Mouse (Mus musculus) liver, postnatal 0 days (tissue): ENCODE measurements around the gene Nfix. TPM values are rescaled to one million over a fixed set of nuclear protein-coding genes. Genes with fewer than 3 reads are reported as not detected.

Experiments
- ATAC-seq: fragments of 200-750 bp; cut with Nextera tagmentation; 2 replicates; pipeline ENCODE4 v1.8.0; 2017; ENCODE audit warnings: mild to moderate bottlenecking, moderate library complexity
- DNase-seq: peaks from one replicate; pipeline ENCODE4 v3.0.0-alpha.2; 2016
- H3K27ac ChIP-seq: fragments of 300-500 bp; sonication (generic); 2 replicates; pipeline ENCODE4 v1.5.1; 2014; ENCODE audit warnings: antibody characterized with exemption, moderate library complexity, mild to moderate bottlenecking, low read depth
- H3K27me3 ChIP-seq: fragments of 300-500 bp; sonication (generic); 2 replicates; pipeline ENCODE4 v1.6.1; 2014; ENCODE audit warnings: low read length, control low read depth, mixed read lengths; ENCODE audit not compliant: insufficient read depth
- H3K36me3 ChIP-seq: fragments of 300-500 bp; sonication (generic); replicated peaks from 2 replicates; pipeline ENCODE4 v1.6.1; 2014; ENCODE audit warnings: mild to moderate bottlenecking, control low read depth, low read length, moderate library complexity, mixed read lengths; ENCODE audit not compliant: insufficient read depth
- H3K4me1 ChIP-seq: fragments of 300-500 bp; sonication (generic); 2 replicates; pipeline ENCODE4 v1.6.1; 2014; ENCODE audit warnings: antibody characterized with exemption, mild to moderate bottlenecking, control low read depth; ENCODE audit not compliant: insufficient read depth
- H3K4me2 ChIP-seq: fragments of 300-500 bp; sonication (generic); 2 replicates; pipeline ENCODE4 v1.6.1; 2014; ENCODE audit warnings: low read depth, mild to moderate bottlenecking, low read length, moderate library complexity, mixed read lengths
- H3K4me3 ChIP-seq: fragments of 300-500 bp; sonication (generic); 2 replicates; pipeline ENCODE4 v1.5.1; 2014; ENCODE audit warnings: low read depth, low read length
- H3K9ac ChIP-seq: fragments of 300-500 bp; sonication (generic); replicated peaks from 2 replicates; pipeline ENCODE4 v1.6.1; 2014; ENCODE audit warnings: mild to moderate bottlenecking, moderate library complexity
- H3K9me3 ChIP-seq: fragments of 300-500 bp; sonication (generic); 2 replicates; pipeline ENCODE4 v1.6.1; 2016; ENCODE audit warnings: mild to moderate bottlenecking, control low read depth, low read length, mixed read lengths
- CTCF ChIP-seq: sonication (generic); IDR thresholded peaks from 2 replicates; pipeline ENCODE4 v1.5.1; 2016; ENCODE audit warnings: antibody characterized with exemption, low read depth
- EP300 ChIP-seq: IDR thresholded peaks from 2 replicates; pipeline ENCODE4 v1.6.1; 2016; ENCODE audit warnings: antibody characterized with exemption, low read depth, mild to moderate bottlenecking
- WGBS: fragments of 180-500 bp; shearing (Covaris S2); extraction: QIAGEN DNeasy Blood & Tissue Kit; methylation state at CpG from one replicate; pipeline ENCODE4 v1.1.7; 2014; ENCODE audit not compliant: insufficient replicate concordance; 5-methylcytosine and 5-hydroxymethylcytosine counted together
- polyA plus RNA-seq: library from polyadenylated mRNA; unstranded; fragments of >200 nt; fragmentation: Nextera tagmentation; extraction: Ambion mirVana; gene quantifications from 2 replicates; pipeline ENCODE4 v1.2.1, GENCODE M21; 2015

The Nfix gene
- polyA plus RNA-seq, 1 experiment from 2014 or later = 4.7 TPM

GRCm38 (mm10) chr8:84743517-84744420, 56.4 kb downstream of the Nfix start:
- WGBS = 33% methylated on average over 16 of the region's 17 CpGs
- no peaks in the 10 kb centered on the region for H3K27me3 ChIP-seq
- H3K36me3 ChIP-seq = no peaks in the 10 kb centered on the region
- TF ChIP-seq CTCF (no peak), EP300 (no peak)
- H3K27ac ChIP-seq = no peak overlapping the region
- H3K9me3 ChIP-seq = no peaks in the 10 kb centered on the region
- DNase-seq = peak; percentile 59
- peak; percentile 84 for ATAC-seq
- peaks cover 34% of the 10 kb centered on the region for H3K4me1 ChIP-seq
- H3K4me2 ChIP-seq = no peak overlapping the region
- no peak overlapping the region for H3K4me3 ChIP-seq
- H3K9ac ChIP-seq = no peak overlapping the region; the same call in 1 of the 2 replicates

- no peak overlapping the region; the same call in 1 of the 2 replicates for H3K9ac ChIP-seq
- H3K4me2 ChIP-seq = no peak overlapping the region
- ATAC-seq (no peak), DNase-seq (no peak)
- TF ChIP-seq EP300 = no peak
- TF ChIP-seq CTCF = no peak
- H3K27me3 ChIP-seq = no peaks in the 10 kb centered on the region
- no peaks in the 10 kb centered on the region for H3K9me3 ChIP-seq
- whole genome bisulfite sequencing = 46% methylated on average over 10 of the region's 10 CpGs
- H3K27ac ChIP-seq = no peak overlapping the region
- no peak overlapping the region for H3K4me3 ChIP-seq
- no peaks in the 10 kb centered on the region for H3K36me3 ChIP-seq
- peaks cover 38% of the 10 kb centered on the region for H3K4me1 ChIP-seq
These were observed 57.1 kb downstream of the Nfix start for GRCm38 (mm10) chr8:84743054-84743415.

- no peaks in the 10 kb centered on the region for H3K36me3 ChIP-seq
- ATAC-seq (no peak), DNase-seq (no peak)
- H3K9me3 ChIP-seq = no peaks in the 10 kb centered on the region
- no peak overlapping the region for H3K4me2 ChIP-seq
- TF ChIP-seq CTCF (no peak), EP300 (no peak)
- H3K4me3 ChIP-seq = no peak overlapping the region
- 62% methylated on average over 32 of the region's 32 CpGs for WGBS
- H3K4me1 ChIP-seq = peaks cover 42% of the 10 kb centered on the region
- no peak overlapping the region for H3K27ac ChIP-seq
- H3K9ac ChIP-seq = no peak overlapping the region
- H3K27me3 ChIP-seq = no peaks in the 10 kb centered on the region
These were observed 57.7 kb downstream of the Nfix start for GRCm38 (mm10) chr8:84742171-84743053.

- Histone ChIP-seq H3K4me3 (no peak overlapping the region), H3K9ac (no peak overlapping the region), H3K27ac (no peak overlapping the region), H3K9me3 (no peaks in the 10 kb centered on the region), H3K36me3 (no peaks in the 10 kb centered on the region), H3K4me1 (peaks cover 42% of the 10 kb centered on the region), H3K4me2 (no peak overlapping the region), H3K27me3 (no peaks in the 10 kb centered on the region)
- WGBS = 66% methylated on average over 13 of the region's 13 CpGs
- DNase-seq = no peak
- TF ChIP-seq CTCF (no peak), EP300 (no peak)
- no peak for ATAC-seq
These were observed 59.0 kb downstream of the Nfix start for GRCm38 (mm10) chr8:84740895-84741843.

GRCm38 (mm10) chr8:84739401-84739742, 60.8 kb downstream of the Nfix start:
- TF ChIP-seq CTCF = no peak

More at GRCm38 (mm10) chr8:84739401-84739742, 60.8 kb downstream of the Nfix start:
- Histone ChIP-seq H3K9me3 (no peaks in the 10 kb centered on the region), H3K27me3 (no peaks in the 10 kb centered on the region), H3K4me2 (no peak overlapping the region), H3K4me3 (no peak overlapping the region), H3K36me3 (no peaks in the 10 kb centered on the region), H3K9ac (no peak overlapping the region), H3K4me1 (peaks cover 28% of the 10 kb centered on the region), H3K27ac (no peak overlapping the region; the same call in 1 of the 2 replicates)
- no peak for ATAC-seq
- WGBS = 45% methylated on average over 1 of the region's 1 CpGs
- no peak for DNase-seq
